Comparison of ENCODE assay signal across 8 mouse cellular contexts in genomic region chr11:72411945-72412344, GRCm38 (mm10). TPM values are rescaled to one million over a fixed set of nuclear protein-coding genes. Genes with fewer than 3 reads are reported as not detected.
A peak's percentile ranks its signal among the peaks of the same experiment; 100 is the strongest.
DNase-seq lines count a peak whose midpoint lies in the region; ATAC-seq and TF ChIP-seq lines count a peak whose summit lies in the region.
"Had no signal": no experiment of that assay in that cellular context is flagged by ENCODE, and none has a peak within 500 bp of the region (broad histone marks: within the 10 kb centered on the region; RNA-seq: fewer than 3 reads in every experiment).

No protein-coding gene starts in this region.

- no peaks in the 10 kb centered on the region for H3K9me3 ChIP-seq in lung, embryonic 14.5 days (ENCODE audit: low read depth, low read length)
- H3K9me3 ChIP-seq in forebrain, embryonic 15.5 days: no peaks in the 10 kb centered on the region
- no peaks in the 10 kb centered on the region for H3K9me3 ChIP-seq in limb, embryonic 12.5 days
- no peaks in the 10 kb centered on the region for H3K9me3 ChIP-seq in neural tube, embryonic 15.5 days (replicated peaks)

- peak overlapping the region; percentile 97 for H3K4me2 ChIP-seq in lung, embryonic 14.5 days
- H3K4me2 ChIP-seq in forebrain, embryonic 15.5 days (replicated peaks): peak overlapping the region; percentile 94
- H3K4me2 ChIP-seq in limb, embryonic 12.5 days: peak overlapping the region; percentile 98
- peak overlapping the region; percentile 100 for H3K4me2 ChIP-seq in neural tube, embryonic 15.5 days

- 0 out of 2 replicates have a peak, but pooled peaks cover 1% of the 10 kb centered on the region for H3K36me3 ChIP-seq in lung, embryonic 14.5 days (ENCODE audit: insufficient read depth)
- no peaks in the 10 kb centered on the region for H3K36me3 ChIP-seq in forebrain, embryonic 15.5 days
- no peaks in the 10 kb centered on the region for H3K36me3 ChIP-seq in limb, embryonic 12.5 days
- H3K36me3 ChIP-seq in neural tube, embryonic 15.5 days: no peaks in the 10 kb centered on the region

- H3K9ac ChIP-seq in lung, embryonic 14.5 days: peak overlapping the region; percentile 14; the same call in 1 of the 2 replicates
- peak overlapping the region; percentile 55 for H3K9ac ChIP-seq in forebrain, embryonic 15.5 days (replicated peaks)
- peak overlapping the region; percentile 69; the same call in 1 of the 2 replicates for H3K9ac ChIP-seq in limb, embryonic 12.5 days (replicated peaks)
- peak overlapping the region; percentile 72 for H3K9ac ChIP-seq in neural tube, embryonic 15.5 days (replicated peaks)

- ATAC-seq in lung, embryonic 14.5 days (ENCODE audit: insufficient read depth): peak; percentile 9; the same call in 1 of the 2 replicates
- 0 out of 2 replicates have a peak, but pooled peaks have one; percentile 15 for ATAC-seq in forebrain, embryonic 15.5 days (replicated peaks)
- no peak; the same call in 1 of the 2 replicates for ATAC-seq in limb, embryonic 12.5 days (ENCODE audit: insufficient number of reproducible peaks, insufficient read depth, low FRiP score, low TSS enrichment, low read depth)
- ATAC-seq in neural tube, embryonic 15.5 days (ENCODE audit: low FRiP score): no peak

- no peak for TF ChIP-seq CTCF in lung, embryonic 14.5 days (IDR thresholded peaks at IDR 0.05; ENCODE audit: low read depth)

- peaks cover 17% of the 10 kb centered on the region for H3K4me1 ChIP-seq in lung, embryonic 14.5 days (ENCODE audit: insufficient read depth)
- H3K4me1 ChIP-seq in forebrain, embryonic 15.5 days: peaks cover 15% of the 10 kb centered on the region
- peaks cover 58% of the 10 kb centered on the region for H3K4me1 ChIP-seq in limb, embryonic 12.5 days (replicated peaks)
- H3K4me1 ChIP-seq in neural tube, embryonic 15.5 days: peaks cover 25% of the 10 kb centered on the region

- peak overlapping the region; percentile 94 for H3K4me3 ChIP-seq in lung, embryonic 14.5 days (ENCODE audit: low read depth, low read length)
- H3K4me3 ChIP-seq in forebrain, embryonic 15.5 days: peak overlapping the region; percentile 50
- peak overlapping the region; percentile 69 for H3K4me3 ChIP-seq in limb, embryonic 12.5 days (replicated peaks)
- H3K4me3 ChIP-seq in neural tube, embryonic 15.5 days (replicated peaks): peak overlapping the region; percentile 62

- 20% methylated on average over 9 of the region's 9 CpGs for WGBS in lung, embryonic 14.5 days
- WGBS in forebrain, embryonic 15.5 days: 34% methylated on average over 9 of the region's 9 CpGs
- 33% methylated on average over 9 of the region's 9 CpGs for WGBS in limb, embryonic 12.5 days
- 32% methylated on average over 9 of the region's 9 CpGs for WGBS in neural tube, embryonic 15.5 days

- H3K27ac ChIP-seq in lung, embryonic 14.5 days (ENCODE audit: low read depth): 0 out of 2 replicates have a peak overlapping the region, but pooled peaks have one; percentile 92
- no peak overlapping the region for H3K27ac ChIP-seq in forebrain, embryonic 15.5 days (replicated peaks)
- H3K27ac ChIP-seq in limb, embryonic 12.5 days: no peak overlapping the region
- H3K27ac ChIP-seq in neural tube, embryonic 15.5 days (replicated peaks): no peak overlapping the region

- H3K27me3 ChIP-seq in lung, embryonic 14.5 days (ENCODE audit: insufficient read depth, low read length): no peaks in the 10 kb centered on the region
- H3K27me3 ChIP-seq in forebrain, embryonic 15.5 days: peaks cover 15% of the 10 kb centered on the region; the same call in 1 of the 2 replicates
- H3K27me3 ChIP-seq in limb, embryonic 12.5 days: peaks cover 45% of the 10 kb centered on the region
- H3K27me3 ChIP-seq in neural tube, embryonic 15.5 days (replicated peaks): peaks cover 39% of the 10 kb centered on the region

- DNase-seq in lung, embryonic 14.5 days: no peak
- DNase-seq in lung, adult 18-20 months: no peak
- DNase-seq in thymus, postnatal 25 days: no peak
- no peak for DNase-seq in cerebellum, postnatal 4 days (ENCODE audit: low spot score in 2 of 2)
- DNase-seq: cerebellum, adult 11 months had no signal

RNA-seq across cellular contexts. Expression of gene Smtnl2, which starts 0.4 kb away (rescaled TPM):
- 107 and 122 TPM in 2 replicates for polyA plus RNA-seq in lung, embryonic 14.5 days (2014; fragmentation: Nextera tagmentation; extraction: Ambion mirVana)
- polyA plus RNA-seq in forebrain, embryonic 15.5 days (2015; fragmentation: Nextera tagmentation; extraction: Ambion mirVana): 5.3 and 5.4 TPM in 2 replicates
- 25.7 and 29.0 TPM in 2 replicates for polyA plus RNA-seq in limb, embryonic 12.5 days (2016; fragmentation: Nextera tagmentation; extraction: Ambion mirVana)
- 10.2 and 16.1 TPM in 2 replicates for polyA plus RNA-seq in neural tube, embryonic 15.5 days (2015; fragmentation: Nextera tagmentation; extraction: Ambion mirVana)

RNA-seq across cellular contexts. Expression of gene Ggt6, which starts 23.4 kb away (rescaled TPM):
- polyA plus RNA-seq in lung, embryonic 14.5 days (2014; fragmentation: Nextera tagmentation; extraction: Ambion mirVana): not detected in 2 replicates
- not detected in 2 replicates for polyA plus RNA-seq in forebrain, embryonic 15.5 days (2015; fragmentation: Nextera tagmentation; extraction: Ambion mirVana)
- 0.15 and 0.36 TPM in 2 replicates for polyA plus RNA-seq in limb, embryonic 12.5 days (2016; fragmentation: Nextera tagmentation; extraction: Ambion mirVana)
- 1.2 TPM in 1 of 2 replicates, not detected in the other for polyA plus RNA-seq in neural tube, embryonic 15.5 days (2015; fragmentation: Nextera tagmentation; extraction: Ambion mirVana)

RNA-seq across cellular contexts. Expression of gene Mybbp1a, which starts 29.2 kb away (rescaled TPM):
- polyA plus RNA-seq in lung, embryonic 14.5 days (2014; fragmentation: Nextera tagmentation; extraction: Ambion mirVana): 157 and 161 TPM in 2 replicates
- polyA plus RNA-seq in forebrain, embryonic 15.5 days (2015; fragmentation: Nextera tagmentation; extraction: Ambion mirVana): 90.0 and 97.2 TPM in 2 replicates
- 173 and 176 TPM in 2 replicates for polyA plus RNA-seq in limb, embryonic 12.5 days (2016; fragmentation: Nextera tagmentation; extraction: Ambion mirVana)
- polyA plus RNA-seq in neural tube, embryonic 15.5 days (2015; fragmentation: Nextera tagmentation; extraction: Ambion mirVana): 63.1 and 82.7 TPM in 2 replicates

RNA-seq across cellular contexts. Expression of gene Tekt1, which starts 49.7 kb away (rescaled TPM):
- 6.1 and 6.5 TPM in 2 replicates for polyA plus RNA-seq in lung, embryonic 14.5 days (2014; fragmentation: Nextera tagmentation; extraction: Ambion mirVana)
- polyA plus RNA-seq in forebrain, embryonic 15.5 days (2015; fragmentation: Nextera tagmentation; extraction: Ambion mirVana): 6.2 and 10.9 TPM in 2 replicates
- 4.7 and 6.0 TPM in 2 replicates for polyA plus RNA-seq in limb, embryonic 12.5 days (2016; fragmentation: Nextera tagmentation; extraction: Ambion mirVana)
- 4.6 and 5.9 TPM in 2 replicates for polyA plus RNA-seq in neural tube, embryonic 15.5 days (2015; fragmentation: Nextera tagmentation; extraction: Ambion mirVana)

Comparison
In these comparisons a context has a peak if more than half of its experiments do, and no peak if none do; other contexts are left out.
1. ATAC-seq: peak in lung, embryonic 14.5 days (single experiment) and forebrain, embryonic 15.5 days (single experiment); none in limb, embryonic 12.5 days (single experiment) and neural tube, embryonic 15.5 days (single experiment).
2. H3K9ac ChIP-seq: peak in every context shown above with its lines; median percentile 72 in neural tube, embryonic 15.5 days; 69 in limb, embryonic 12.5 days; 55 in forebrain, embryonic 15.5 days; 14 in lung, embryonic 14.5 days.
3. Peak in every context shown above with its lines, with median percentiles within 50 percentile points of each other: H3K4me2 ChIP-seq and H3K4me3 ChIP-seq.